Mouse (Mus musculus): ENCODE measurements at regions not wholly inside any gene's neighbourhood (a gene's known extent, or its start where the extent isn't known, plus 50 kb on each side); places are given as distances from the start of the nearest gene placed in this dataset.

DNA sequence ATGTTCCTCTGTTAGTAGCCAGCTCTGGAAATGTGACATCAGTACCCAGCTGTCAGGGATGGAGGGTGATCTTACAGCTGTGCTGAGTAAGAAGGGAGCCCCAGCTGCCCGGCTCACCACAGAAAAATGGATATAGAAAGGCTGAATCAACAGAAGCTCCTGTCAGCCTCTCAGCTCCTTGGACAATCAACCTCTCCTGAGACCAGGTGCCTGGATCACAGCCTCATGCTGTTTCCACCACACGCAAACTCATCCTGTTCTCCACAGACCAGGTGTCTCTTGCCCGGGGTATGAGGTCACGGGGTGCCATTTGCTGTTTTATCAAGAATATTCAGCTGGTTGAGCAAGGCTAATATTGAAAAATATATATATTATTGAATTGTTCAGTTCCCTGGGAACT lies 275.3 kb downstream of the Cd47 start:
- no peak for DNase-seq (ENCODE audit: extremely low read depth, low read depth, low spot score)

DNA sequence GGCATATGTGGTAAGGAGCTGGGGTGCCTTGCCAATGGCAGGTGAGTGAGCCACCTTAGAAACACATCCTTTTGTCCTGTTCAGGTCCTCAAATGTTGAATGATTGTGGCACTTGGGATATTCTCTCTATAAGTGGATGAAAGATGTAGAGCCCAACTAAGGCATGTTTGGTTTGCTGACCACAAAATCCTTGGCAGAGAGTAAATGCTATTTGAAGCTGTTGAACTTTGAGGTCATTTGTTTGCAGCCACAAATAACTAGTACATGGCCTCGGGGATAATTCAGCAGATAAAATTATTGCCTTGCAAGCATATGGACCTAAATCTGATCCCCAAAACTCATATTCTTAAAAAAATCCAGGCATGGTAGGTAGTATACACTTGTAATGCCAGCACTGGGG lies 281.2 kb downstream of the Cd47 start:
- no peak for DNase-seq (ENCODE audit: extremely low read depth, low read depth, low spot score)

DNA sequence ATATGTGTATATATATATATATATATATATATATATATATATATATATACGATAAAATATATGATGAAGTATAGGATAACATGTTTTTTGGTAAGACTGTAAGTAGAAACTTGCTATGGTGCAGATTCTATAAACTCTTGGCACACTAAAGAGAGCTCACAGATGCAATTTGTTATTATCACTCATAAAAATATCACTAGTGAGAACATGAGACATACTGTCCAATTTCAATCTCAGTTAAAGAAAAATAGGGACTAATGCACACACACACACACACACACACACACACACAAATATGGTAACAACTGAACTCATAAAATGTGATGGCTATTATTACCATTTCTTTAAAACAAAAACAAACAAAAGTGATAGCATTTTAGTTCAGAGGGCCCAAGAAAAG lies 292.0 kb downstream of the Cd47 start:
- no peak for DNase-seq (ENCODE audit: extremely low read depth, low read depth, low spot score)

DNA sequence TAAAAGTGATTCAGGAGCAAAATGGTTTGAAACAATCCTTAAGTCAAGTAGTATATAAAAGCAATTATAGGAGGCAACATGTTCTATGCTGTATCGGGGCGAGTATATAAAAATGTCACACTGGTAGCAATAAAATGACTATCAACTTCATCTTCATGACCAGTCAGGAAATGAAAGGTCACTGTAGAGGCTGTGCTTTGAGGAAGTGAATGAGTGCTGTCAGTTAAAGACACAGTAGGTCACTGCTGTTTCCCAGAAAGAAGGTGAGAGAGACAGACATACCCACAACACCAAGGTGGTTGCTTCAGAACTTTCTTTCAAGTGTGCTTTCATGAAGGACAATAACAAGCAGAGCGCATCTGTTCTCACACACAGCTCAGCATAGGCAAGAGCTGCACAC lies 292.4 kb downstream of the Cd47 start:
- DNase-seq (ENCODE audit: extremely low read depth, low read depth, low spot score) = no peak

DNA sequence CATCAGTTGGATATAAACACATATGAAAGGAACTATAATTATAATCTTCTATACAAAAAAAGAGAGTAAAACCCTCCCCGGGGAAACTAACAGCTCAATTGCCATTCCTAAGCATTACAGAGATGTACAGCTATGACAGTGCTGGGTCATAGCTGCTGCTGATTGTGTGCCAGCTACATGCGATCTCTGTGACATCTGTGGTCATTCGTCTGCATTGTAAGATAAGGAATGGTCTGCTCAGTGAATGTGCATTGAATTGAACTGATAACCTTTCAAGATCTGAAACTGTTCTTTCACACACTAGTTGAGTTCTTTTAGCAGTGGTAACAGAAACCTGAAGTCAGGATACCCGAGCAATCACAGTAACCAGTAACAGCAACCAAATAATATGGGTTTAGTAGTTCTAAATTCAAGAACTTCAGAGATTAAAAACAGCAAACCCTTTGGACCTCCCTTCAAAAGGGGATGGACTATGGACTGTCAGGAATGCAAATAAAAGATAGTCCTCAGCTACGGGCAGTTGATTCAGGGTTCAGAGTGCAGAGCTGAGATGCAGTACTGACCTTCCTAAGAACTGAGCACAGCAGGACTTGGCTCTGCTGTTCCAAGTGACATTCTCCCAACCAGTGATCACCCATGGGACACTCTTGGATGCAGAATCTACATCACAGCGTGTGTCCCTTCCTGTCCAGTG lies 295.7 kb downstream of the Cd47 start:
- no peak for DNase-seq (ENCODE audit: extremely low read depth, low read depth, low spot score)

DNA sequence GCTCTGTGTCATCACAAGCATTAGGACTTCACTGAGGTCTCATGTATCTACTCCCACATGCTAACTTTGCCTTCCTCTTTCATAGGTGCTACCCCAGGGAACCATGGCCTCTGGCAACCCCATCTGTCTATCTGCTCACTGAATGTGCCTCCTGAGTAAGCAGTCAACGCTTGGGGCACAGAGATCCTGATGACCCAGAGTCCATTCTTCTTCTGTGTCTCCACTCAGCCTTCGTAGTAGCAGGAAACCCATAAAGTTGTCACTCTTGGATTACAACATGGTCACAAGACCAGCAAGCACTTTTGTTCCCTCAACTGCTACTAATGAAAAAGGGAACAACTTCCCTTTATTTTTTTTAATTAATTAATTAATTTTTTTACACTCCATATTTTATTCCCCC lies 296.2 kb downstream of the Cd47 start:
- DNase-seq (ENCODE audit: extremely low read depth, low read depth, low spot score) = no peak

DNA sequence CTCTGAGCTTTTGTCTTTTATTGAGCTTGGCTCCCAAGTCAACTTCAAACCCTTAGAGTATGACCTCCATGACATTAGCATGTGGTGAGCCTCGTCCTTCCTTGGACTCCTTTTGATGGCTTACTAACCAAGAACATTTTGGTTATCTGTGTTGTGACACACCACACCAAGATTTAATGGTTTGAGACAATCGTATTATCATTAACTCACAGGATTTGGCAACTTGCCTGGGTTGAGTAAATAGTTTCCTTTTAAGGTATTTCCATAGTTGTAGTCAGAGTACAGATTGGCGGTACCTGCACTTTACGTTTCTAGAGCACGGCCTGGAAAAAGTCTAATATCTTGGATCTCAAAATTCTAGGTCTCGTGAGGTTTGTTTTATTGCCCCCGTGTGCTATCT lies 303.0 kb downstream of the Cd47 start:
- DNase-seq (ENCODE audit: extremely low read depth, low read depth, low spot score) = no peak

DNA sequence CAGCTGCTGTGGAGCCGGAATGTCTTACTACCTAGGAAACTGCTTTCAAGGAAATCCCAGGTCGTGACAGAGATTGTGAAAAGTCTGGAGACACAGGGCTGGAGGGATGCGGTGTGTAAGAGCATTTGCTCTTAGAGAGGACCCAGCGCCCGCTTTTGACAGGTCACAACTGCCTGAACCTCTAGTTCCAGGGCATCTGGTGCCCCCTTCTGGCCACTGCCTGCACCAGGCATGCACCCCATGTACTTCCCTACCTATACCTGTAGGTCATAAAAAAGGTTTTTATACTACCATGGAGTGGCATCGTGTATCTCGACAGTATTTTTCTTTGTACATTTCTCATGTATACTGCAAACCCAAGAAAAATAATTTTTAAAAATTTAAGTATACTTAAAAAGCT lies 314.0 kb downstream of the Bbx start:
- DNase-seq (ENCODE audit: extremely low read depth, low read depth, low spot score) = no peak

DNA sequence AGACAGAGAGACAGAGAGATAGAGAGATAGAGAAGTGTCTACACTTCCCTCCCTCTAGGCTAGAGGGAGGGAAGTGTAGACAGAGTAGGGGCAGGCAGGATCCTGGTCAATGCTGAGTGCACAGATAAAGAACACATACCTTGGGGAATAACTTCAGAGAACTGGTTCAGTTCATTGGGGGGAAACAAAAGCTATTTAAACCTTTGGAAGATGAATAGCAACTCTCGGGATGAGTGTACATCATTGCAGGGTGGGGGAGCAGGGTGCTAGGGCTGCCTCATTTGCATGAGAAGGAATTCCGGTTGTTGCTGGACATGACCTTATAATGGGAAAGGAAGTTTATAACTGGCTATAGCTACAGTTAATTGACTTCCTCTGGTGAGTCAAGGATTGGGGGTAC lies 309.7 kb downstream of the Bbx start:
- no peak for DNase-seq (ENCODE audit: extremely low read depth, low read depth, low spot score)

DNA sequence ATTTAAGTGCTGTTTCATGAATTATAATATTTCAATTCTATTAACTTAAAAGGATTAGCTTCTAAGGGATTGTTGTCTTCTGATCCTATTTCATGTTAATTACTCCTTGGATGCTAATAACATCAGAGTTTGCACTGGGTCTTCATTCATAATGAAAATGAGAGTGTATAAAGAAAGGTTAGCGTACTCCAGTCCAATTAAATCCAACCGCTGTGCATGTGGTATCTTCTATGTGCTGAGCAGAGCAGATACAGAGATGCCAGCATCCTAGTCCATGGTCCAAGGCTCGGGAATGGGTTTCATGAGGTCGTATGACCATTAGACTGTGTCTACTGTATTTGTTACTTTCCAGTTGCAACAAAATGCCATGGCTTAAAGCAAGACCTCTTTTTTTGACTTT lies 307.5 kb downstream of the Bbx start:
- DNase-seq (ENCODE audit: extremely low read depth, low read depth, low spot score) = no peak

DNA sequence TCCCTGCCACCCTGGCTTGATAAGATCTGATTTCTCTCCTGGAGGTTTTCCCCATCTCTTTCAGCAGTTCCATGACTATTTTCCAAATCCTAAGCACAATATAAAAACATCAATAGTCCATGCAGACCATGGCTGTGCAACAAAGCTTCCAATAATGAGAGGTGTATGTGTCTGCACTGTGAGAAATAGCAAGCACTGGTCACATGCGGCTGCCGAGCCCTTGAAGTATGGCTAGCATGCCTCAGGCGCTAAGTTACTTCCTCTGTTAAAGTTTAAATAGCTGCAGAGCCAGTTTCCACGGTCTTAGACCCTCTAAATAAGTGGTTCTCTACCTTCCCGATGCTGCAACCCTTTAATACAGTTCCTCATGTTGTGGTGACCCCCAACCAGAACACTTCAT lies 306.6 kb downstream of the Bbx start:
- no peak for DNase-seq (ENCODE audit: extremely low read depth, low read depth, low spot score)

DNA sequence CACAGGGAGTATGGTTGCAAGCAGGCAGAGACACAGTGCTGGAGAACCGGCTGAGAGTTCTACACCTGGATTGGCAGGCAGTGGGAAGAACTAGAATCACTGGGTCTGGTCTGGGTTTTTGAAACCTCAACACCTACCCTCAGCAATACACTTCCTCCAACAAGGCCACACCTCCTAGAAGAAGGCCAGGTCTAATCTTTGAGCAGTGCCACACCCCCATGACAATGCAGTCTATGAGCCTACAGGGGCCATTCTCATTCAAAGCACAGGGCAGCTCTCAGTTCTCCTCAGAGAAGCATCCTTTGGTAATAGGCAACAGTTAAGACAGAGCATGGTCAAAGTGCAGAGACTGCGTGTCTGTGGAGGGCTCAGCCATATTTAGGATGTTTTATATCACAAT lies 300.8 kb downstream of the Bbx start:
- DNase-seq (ENCODE audit: extremely low read depth, low read depth, low spot score) = no peak
